Mouse (Mus musculus) liver, embryonic 13.5 days (tissue): ENCODE measurements around the gene Ttc39d. TPM values are rescaled to one million over a fixed set of nuclear protein-coding genes. Genes with fewer than 3 reads are reported as not detected.
"Not testable (repeated sequence)": the region's sequence is repeated elsewhere in the genome, so short reads cannot be mapped to it uniquely, and the experiment has no call there.

Experiments
- ATAC-seq: fragments of 200-750 bp; cut with Nextera tagmentation; 2 replicates; pipeline ENCODE4 v1.8.0; 2017; ENCODE audit warnings: low read depth, mild to moderate bottlenecking, moderate number of reproducible peaks, moderate library complexity
- DNase-seq: peaks from one replicate; pipeline ENCODE4 v3.0.0; 2022
- H3K27ac ChIP-seq: fragments of 300-500 bp; sonication (generic); 2 replicates; pipeline ENCODE4 v1.5.1; 2015; ENCODE audit warnings: moderate library complexity, mild to moderate bottlenecking, inconsistent platforms
- H3K27me3 ChIP-seq: fragments of 300-500 bp; sonication (generic); 2 replicates; pipeline ENCODE4 v1.6.1; 2015; ENCODE audit warnings: mild to moderate bottlenecking, inconsistent platforms
- H3K36me3 ChIP-seq: fragments of 300-500 bp; sonication (generic); 2 replicates; pipeline ENCODE4 v1.6.1; 2015; ENCODE audit warnings: mild to moderate bottlenecking, inconsistent platforms
- H3K4me1 ChIP-seq: fragments of 300-500 bp; sonication (generic); replicated peaks from 2 replicates; pipeline ENCODE4 v1.6.1; 2015; ENCODE audit warnings: inconsistent platforms
- H3K4me2 ChIP-seq: fragments of 300-500 bp; sonication (generic); 2 replicates; pipeline ENCODE4 v1.6.1; 2015; ENCODE audit warnings: inconsistent platforms, mild to moderate bottlenecking, moderate library complexity
- H3K4me3 ChIP-seq: fragments of 300-500 bp; sonication (generic); replicated peaks from 2 replicates; pipeline ENCODE4 v1.5.1; 2015; ENCODE audit warnings: mild to moderate bottlenecking, inconsistent platforms
- H3K9ac ChIP-seq: fragments of 300-500 bp; sonication (generic); 2 replicates; pipeline ENCODE4 v1.6.1; 2015; ENCODE audit warnings: mild to moderate bottlenecking, inconsistent platforms
- H3K9me3 ChIP-seq: fragments of 300-500 bp; sonication (generic); replicated peaks from 2 replicates; pipeline ENCODE4 v1.6.1; 2016; ENCODE audit warnings: inconsistent platforms
- WGBS: fragments of 180-500 bp; shearing (Covaris S2); methylation state at CpG from one replicate; pipeline ENCODE4 v1.1.7; 2015; ENCODE audit not compliant: insufficient replicate concordance; 5-methylcytosine and 5-hydroxymethylcytosine counted together
- polyA plus RNA-seq: library from polyadenylated mRNA; unstranded; fragments of >200 nt; fragmentation: Nextera tagmentation; extraction: Ambion mirVana; gene quantifications from 2 replicates; pipeline ENCODE4 v1.2.1, GENCODE M21; 2015

Gene Ttc39d
- polyA plus RNA-seq, 1 experiment from 2014 or later, result not detected

DNA sequence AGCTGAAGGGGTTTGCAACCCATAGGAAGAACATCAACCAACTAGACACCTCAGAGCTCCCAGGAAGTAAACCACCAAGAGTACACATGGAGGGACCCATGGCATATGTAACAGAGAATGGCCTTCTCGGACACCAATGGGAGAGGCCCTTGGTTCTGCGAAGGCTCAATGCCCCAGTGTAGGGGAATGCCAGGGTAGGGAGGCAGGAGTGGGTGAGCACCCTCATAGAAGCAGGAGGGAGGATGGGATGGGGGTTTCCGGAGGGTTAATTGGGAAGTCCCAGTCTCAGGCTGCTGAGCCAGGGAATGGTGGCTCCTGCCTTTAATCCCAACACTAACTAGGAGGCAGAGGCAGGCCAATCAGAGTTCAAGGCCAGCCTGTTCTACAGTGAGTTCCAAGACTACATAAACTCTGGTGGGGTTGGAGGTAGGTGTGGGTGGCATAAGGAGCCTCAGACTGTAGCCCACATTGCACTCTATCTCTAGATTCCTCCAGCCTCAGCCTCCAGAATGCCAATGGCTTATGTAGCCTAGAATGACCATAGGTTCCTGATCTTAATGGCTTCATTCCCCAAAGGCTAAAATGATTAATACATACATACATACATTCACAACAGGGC is 8.0 kb upstream of the Ttc39d start:
- Histone ChIP-seq H3K4me2 (no peak overlapping the region), H3K4me1 (peaks cover 9% of the 10 kb centered on the region), H3K27me3 (no peaks in the 10 kb centered on the region), H3K9me3 (no peaks in the 10 kb centered on the region), H3K9ac (no peak overlapping the region), H3K36me3 (peaks cover 76% of the 10 kb centered on the region), H3K27ac (no peak overlapping the region), H3K4me3 (no peak overlapping the region)
- WGBS, result 98% methylated on average over 3 of the region's 3 CpGs
- ATAC-seq (peak; percentile 26), DNase-seq (no peak)

DNA sequence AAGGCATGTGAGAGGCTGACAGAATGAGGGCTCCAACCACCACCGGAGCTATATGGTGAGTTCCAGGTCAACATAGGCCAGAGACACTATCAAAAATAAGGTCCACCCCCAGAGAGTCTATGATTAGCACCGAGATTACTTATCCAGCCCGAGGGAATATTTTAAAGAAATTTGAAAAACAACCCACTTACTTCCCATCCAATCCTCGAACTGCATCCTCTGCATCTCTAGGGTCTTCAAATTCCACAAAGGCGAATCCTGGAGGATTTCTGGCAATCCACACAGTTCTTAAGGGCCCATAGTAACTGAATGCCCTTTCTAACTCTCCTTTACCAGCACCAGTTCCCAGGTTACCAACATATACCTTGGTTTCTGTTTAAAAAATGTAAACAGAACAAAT is 1.6 kb upstream of the Ttc39d start:
- Histone ChIP-seq H3K4me3 (peak overlapping the region; percentile 92), H3K27me3 (no peaks in the 10 kb centered on the region), H3K36me3 (peaks cover 45% of the 10 kb centered on the region), H3K9me3 (no peaks in the 10 kb centered on the region), H3K4me2 (peak overlapping the region; percentile 87), H3K27ac (no peak overlapping the region), H3K9ac (peak overlapping the region; percentile 95), H3K4me1 (peaks cover 26% of the 10 kb centered on the region)
- ATAC-seq, result no peak
- 11% methylated on average over 5 of the region's 5 CpGs for WGBS
- DNase-seq, result no peak

DNA sequence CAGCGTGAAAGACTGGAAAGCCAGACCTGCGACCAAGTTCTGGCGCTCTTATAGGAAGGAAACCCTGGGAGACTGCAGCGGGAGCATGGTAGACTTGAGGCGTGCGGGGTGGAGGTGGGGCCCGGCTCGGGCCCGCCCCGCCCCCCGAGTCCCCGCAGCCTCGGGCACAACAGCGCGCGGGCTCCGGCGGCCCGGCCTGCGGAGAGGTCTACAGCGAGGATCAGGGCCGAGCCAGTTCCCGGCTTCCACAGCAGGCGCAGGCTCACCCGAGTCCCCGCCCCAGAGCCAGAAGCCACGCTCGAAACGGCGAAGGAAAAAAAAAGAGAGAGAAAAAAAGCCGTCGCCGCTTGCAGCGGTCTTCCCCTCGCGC is 974 bp upstream of the Ttc39d start:
- Histone ChIP-seq H3K27me3 (no peaks in the 10 kb centered on the region), H3K9ac (peak overlapping the region; percentile 95), H3K9me3 (no peaks in the 10 kb centered on the region), H3K4me1 (peaks cover 26% of the 10 kb centered on the region), H3K4me2 (peak overlapping the region; percentile 87), H3K4me3 (peak overlapping the region; percentile 92), H3K36me3 (peaks cover 42% of the 10 kb centered on the region), H3K27ac (peak overlapping the region; percentile 95)
- ATAC-seq, result peak; percentile 72
- WGBS, result 0% methylated on average over 36 of the region's 36 CpGs
- DNase-seq, result peak; percentile 35

DNA sequence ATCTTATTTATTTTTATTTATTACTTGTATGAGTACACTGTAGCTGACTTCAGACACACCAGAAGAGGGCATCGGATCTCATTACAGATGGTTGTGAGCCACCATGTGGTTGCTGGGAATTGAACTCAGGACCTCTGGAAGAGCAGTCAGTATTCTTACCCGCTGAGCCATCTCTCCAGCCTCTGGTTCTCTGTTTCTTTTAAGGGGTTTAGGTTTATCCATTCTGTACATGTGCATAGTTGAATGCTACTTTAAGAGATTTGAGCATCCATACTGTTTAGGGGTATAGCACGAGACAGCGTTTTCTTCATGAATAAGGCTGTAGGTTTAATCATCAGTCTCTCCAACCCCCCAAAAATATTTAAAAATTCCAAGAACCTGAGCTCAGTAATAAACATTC is 6.7 kb downstream of the Ttc39d start:
- H3K9me3 ChIP-seq, H3K27me3 ChIP-seq, H3K4me2 ChIP-seq, H3K4me1 ChIP-seq, DNase-seq, H3K4me3 ChIP-seq, H3K36me3 ChIP-seq, ATAC-seq, H3K27ac ChIP-seq, H3K9ac ChIP-seq: not testable (repeated sequence)
- WGBS, result 80% methylated on average over 4 of the region's 4 CpGs

- Histone ChIP-seq H3K4me2 (no peak overlapping the region), H3K9me3 (no peaks in the 10 kb centered on the region), H3K9ac (no peak overlapping the region), H3K36me3 (no peaks in the 10 kb centered on the region), H3K27me3 (no peaks in the 10 kb centered on the region), H3K27ac (no peak overlapping the region), H3K4me1 (peaks cover 21% of the 10 kb centered on the region), H3K4me3 (no peak overlapping the region)
- DNase-seq (no peak), ATAC-seq (no peak)
- WGBS, result 67% methylated on average over 2 of the region's 2 CpGs
Measured at GRCm38 (mm10) chr17:80220131-80220530, 12.9 kb downstream of the Ttc39d start.

DNA sequence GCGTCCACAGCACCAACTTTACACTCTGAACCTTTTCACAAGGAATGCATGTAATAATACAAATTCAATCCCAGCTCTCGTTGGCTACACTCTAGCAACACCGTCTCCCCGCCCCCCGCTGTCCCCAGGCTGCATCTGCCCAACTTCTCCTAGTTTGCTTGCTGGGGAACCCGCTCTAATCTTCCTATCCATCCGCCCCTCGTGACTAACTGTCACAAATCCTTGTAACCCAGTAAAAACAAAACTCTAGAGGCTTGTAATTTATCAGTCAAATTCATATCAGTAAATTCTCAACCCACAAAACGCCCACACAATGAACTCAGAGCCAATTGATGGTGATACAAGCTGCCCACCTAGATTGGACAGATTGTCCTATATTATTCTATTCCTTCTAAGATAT is 13.9 kb downstream of the Ttc39d start:
- no peak overlapping the region for H3K27ac ChIP-seq
- 38% methylated on average over 9 of the region's 9 CpGs for WGBS
- no peaks in the 10 kb centered on the region for H3K36me3 ChIP-seq
- peaks cover 23% of the 10 kb centered on the region for H3K4me1 ChIP-seq
- H3K4me3 ChIP-seq, result no peak overlapping the region
- H3K27me3 ChIP-seq, result no peaks in the 10 kb centered on the region
- ATAC-seq, result no peak
- H3K9ac ChIP-seq, result no peak overlapping the region
- no peaks in the 10 kb centered on the region for H3K9me3 ChIP-seq
- no peak for DNase-seq
- no peak overlapping the region for H3K4me2 ChIP-seq

- 42% methylated on average over 3 of the region's 3 CpGs for WGBS
- no peak overlapping the region for H3K9ac ChIP-seq
- H3K4me2 ChIP-seq, result no peak overlapping the region
- H3K4me3 ChIP-seq, result no peak overlapping the region
- ATAC-seq, result no peak
- no peaks in the 10 kb centered on the region for H3K27me3 ChIP-seq
- H3K27ac ChIP-seq, result no peak overlapping the region
- H3K36me3 ChIP-seq, result no peaks in the 10 kb centered on the region
- DNase-seq, result no peak
- H3K9me3 ChIP-seq, result no peaks in the 10 kb centered on the region
- H3K4me1 ChIP-seq, result peaks cover 23% of the 10 kb centered on the region
Measured at GRCm38 (mm10) chr17:80221890-80222628, 14.8 kb downstream of the Ttc39d start.

- 4% methylated on average over 9 of the region's 9 CpGs for WGBS
- Histone ChIP-seq H3K4me2 (peak overlapping the region; percentile 76), H3K9me3 (no peaks in the 10 kb centered on the region), H3K4me3 (peak overlapping the region; percentile 70), H3K36me3 (peaks cover 12% of the 10 kb centered on the region), H3K4me1 (peaks cover 23% of the 10 kb centered on the region), H3K27me3 (no peaks in the 10 kb centered on the region), H3K9ac (peak overlapping the region; percentile 78), H3K27ac (peak overlapping the region; percentile 81)
- DNase-seq (no peak), ATAC-seq (peak; percentile 27)
Measured at GRCm38 (mm10) chr17:80223829-80224228, 16.6 kb downstream of the Ttc39d start.

DNA sequence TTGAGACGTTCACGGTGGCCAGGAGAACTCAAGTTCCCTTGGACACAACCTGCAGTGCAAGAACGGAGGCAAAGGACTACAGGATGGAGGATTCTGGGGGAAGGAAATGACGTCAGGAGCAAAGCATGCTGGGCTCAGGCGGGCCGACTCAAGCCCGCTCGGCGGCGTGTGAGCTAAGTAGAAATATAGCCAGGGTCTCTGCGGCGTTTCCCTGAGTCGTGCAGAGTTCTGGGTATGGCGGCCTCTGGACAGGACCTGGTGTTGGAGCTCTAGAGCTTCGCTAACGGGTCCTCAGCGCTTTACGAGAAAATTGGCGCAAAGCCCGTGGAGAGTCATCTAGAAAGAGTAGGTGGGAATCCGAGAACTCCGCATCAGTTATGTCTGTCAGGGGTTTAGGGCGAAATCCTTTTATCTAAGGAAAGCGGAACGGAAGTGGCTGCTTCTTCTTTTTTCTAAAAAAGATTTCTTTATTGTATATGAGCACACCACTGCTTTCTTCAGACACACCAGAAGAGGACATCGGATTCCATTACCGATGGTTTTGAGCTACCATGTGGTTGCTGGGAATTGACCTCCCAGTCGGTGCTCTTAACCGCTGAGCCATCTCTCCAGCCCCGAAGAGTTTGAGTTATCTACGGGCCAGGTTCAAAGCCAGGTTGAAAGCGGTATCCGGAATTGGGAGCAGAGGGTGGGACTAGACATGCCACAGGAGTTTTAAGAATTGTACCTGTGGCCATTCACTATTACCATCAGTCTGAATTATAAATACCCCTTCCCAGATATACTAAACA is 17.3 kb downstream of the Ttc39d start, which contains the start of gene Gemin6:
Gene Gemin6, plus strand, starts transcription at position 116 of the 791 bp plus-strand sequence.
- DNase-seq, result peak; percentile 79
- under 1% methylated on average over 33 of the region's 33 CpGs for WGBS
- Histone ChIP-seq H3K27ac (peak within 1 kb of the TSS; percentile 81), H3K9me3 (no peaks in the 10 kb centered on the region), H3K9ac (peak within 1 kb of the TSS; percentile 78), H3K4me1 (peaks cover 23% of the 10 kb centered on the region), H3K27me3 (no peaks in the 10 kb centered on the region), H3K4me3 (peak within 1 kb of the TSS; percentile 70), H3K4me2 (peak within 1 kb of the TSS; percentile 76), H3K36me3 (peaks cover 19% of the 10 kb centered on the region)
- peak; percentile 98 for ATAC-seq

- H3K9me3 ChIP-seq, ATAC-seq, H3K27me3 ChIP-seq, DNase-seq: not testable (repeated sequence)
- Histone ChIP-seq H3K4me2 (peak overlapping the region; percentile 76), H3K4me3 (peak overlapping the region; percentile 70), H3K27ac (peak overlapping the region; percentile 81), H3K9ac (peak overlapping the region; percentile 78), H3K4me1 (peaks cover 23% of the 10 kb centered on the region), H3K36me3 (peaks cover 19% of the 10 kb centered on the region)
- WGBS, result 30% methylated on average over 5 of the region's 5 CpGs
Measured at GRCm38 (mm10) chr17:80225142-80225541, 17.9 kb downstream of the Ttc39d start.

- Histone ChIP-seq H3K36me3 (peaks cover 22% of the 10 kb centered on the region), H3K4me1 (peaks cover 24% of the 10 kb centered on the region), H3K9ac (no peak overlapping the region), H3K27me3 (no peaks in the 10 kb centered on the region), H3K4me3 (no peak overlapping the region), H3K27ac (no peak overlapping the region), H3K4me2 (no peak overlapping the region), H3K9me3 (no peaks in the 10 kb centered on the region)
- DNase-seq, result no peak
- 79% methylated on average over 2 of the region's 2 CpGs for WGBS
- ATAC-seq, result no peak
Measured at GRCm38 (mm10) chr17:80229396-80229795, 22.1 kb downstream of the Ttc39d start.
